Mouse (Mus musculus) MEL (cell line): ENCODE data around the gene Foxn3.

ENCODE experiments used
- CHD1 ChIP-seq: IDR thresholded peaks from 2 replicates; pipeline ENCODE4 v1.6.1; 2012; ENCODE audit warnings: low read depth, mild to moderate bottlenecking, inconsistent platforms, low read length, improper control_type of control experiment
- CTCF ChIP-seq, 3 experiments: IDR thresholded peaks in 2 of 3; conservative IDR thresholded peaks in 1 of 3; 2 replicates each; pipeline ENCODE4 v1.5.1; 2011 to 2012; ENCODE audit warnings: low read length in 3 of 3, low read depth in 2 of 3, mild to moderate bottlenecking in 2 of 3, improper control_type of control experiment in 1 of 3, inconsistent platforms in 1 of 3, mixed read lengths in 1 of 3, moderate library complexity in 1 of 3; ENCODE audit not compliant: control insufficient read depth in 1 of 3, insufficient read depth in 1 of 3, poor library complexity in 1 of 3, severe bottlenecking in 1 of 3
- ELF1 ChIP-seq: IDR thresholded peaks from 2 replicates; pipeline ENCODE4 v1.6.1; 2014; ENCODE audit warnings: low read depth, mild to moderate bottlenecking, inconsistent platforms, low read length, improper control_type of control experiment, moderate library complexity
- MAFK ChIP-seq: IDR thresholded peaks from 2 replicates; pipeline ENCODE4 v1.6.1; 2011; ENCODE audit warnings: low read depth, mild to moderate bottlenecking, low read length, improper control_type of control experiment, borderline replicate concordance
- MYC ChIP-seq: IDR thresholded peaks from 2 replicates; pipeline ENCODE4 v1.6.1; 2011; ENCODE audit warnings: low read depth, mild to moderate bottlenecking, low read length, improper control_type of control experiment, moderate library complexity
- TAL1 ChIP-seq: IDR thresholded peaks from 2 replicates; pipeline ENCODE4 v1.6.1; 2012; ENCODE audit warnings: mild to moderate bottlenecking, inconsistent platforms, low read length, moderate library complexity, mixed read lengths
- ZNF384 ChIP-seq: IDR thresholded peaks from 2 replicates; pipeline ENCODE4 v1.6.1; 2012; ENCODE audit warnings: low read depth, mild to moderate bottlenecking, inconsistent platforms, low read length, improper control_type of control experiment

DNA sequence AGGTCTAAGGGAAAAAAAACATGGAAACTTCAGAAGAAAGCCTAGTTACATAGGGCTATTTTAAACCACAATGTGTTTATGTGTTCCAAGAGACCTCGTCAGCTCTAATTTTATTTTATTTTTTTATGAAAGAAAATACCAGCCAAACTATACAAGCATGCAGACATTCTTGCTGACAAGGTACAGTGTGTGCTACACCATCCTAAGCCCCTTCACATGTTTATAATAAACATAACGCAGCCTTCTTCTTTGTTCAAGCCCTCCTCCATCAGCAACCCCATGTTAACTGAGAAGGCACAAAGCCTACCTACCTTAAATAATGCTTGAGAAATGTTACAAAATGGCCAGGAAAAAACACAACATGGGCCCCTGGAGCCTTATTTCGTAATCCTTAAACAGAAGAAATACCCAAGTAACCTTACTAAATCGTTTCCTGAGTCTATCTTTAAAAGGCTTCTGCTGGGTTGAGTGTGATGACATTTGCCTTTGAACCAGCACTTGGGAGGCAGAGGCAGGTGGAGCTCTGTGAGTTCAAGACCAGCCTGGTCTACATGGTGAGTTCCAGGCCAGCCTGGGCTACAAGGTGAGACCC is 74.3 kb downstream of the Foxn3 start:
- TF ChIP-seq TAL1, result no peak
- TF ChIP-seq CHD1, result no peak
- no peak for TF ChIP-seq MYC
- TF ChIP-seq CTCF (IDR thresholded peaks at IDR 0.05 in 2 of 3, conservative IDR thresholded peaks at IDR 0.05 in 1 of 3; ENCODE audit: control insufficient read depth in 1 of 3, insufficient read depth in 1 of 3, low read depth in 2 of 3, low read length in 3 of 3, poor library complexity in 1 of 3, severe bottlenecking in 1 of 3), result no peak
- no peak for TF ChIP-seq MAFK
- no peak for TF ChIP-seq ZNF384
- TF ChIP-seq ELF1, result no peak
